Mouse (Mus musculus): ENCODE measurements around the gene Arhgap10.

The Arhgap10 gene

GRCm38 (mm10) chr8:77404017-77404416, 113.7 kb downstream of the Arhgap10 start:
- no peak for DNase-seq (ENCODE audit: low spot score)

GRCm38 (mm10) chr8:77401934-77402333, 115.8 kb downstream of the Arhgap10 start:
- no peak for DNase-seq (ENCODE audit: low spot score)

GRCm38 (mm10) chr8:77401140-77401539, 116.6 kb downstream of the Arhgap10 start:
- DNase-seq (ENCODE audit: low spot score): no peak

GRCm38 (mm10) chr8:77384080-77384479, 133.7 kb downstream of the Arhgap10 start:
- no peak for DNase-seq (ENCODE audit: low spot score)

GRCm38 (mm10) chr8:77383671-77384070, 134.1 kb downstream of the Arhgap10 start:
- no peak for DNase-seq (ENCODE audit: low spot score)

- no peak for DNase-seq (ENCODE audit: low spot score)
These were observed 136.9 kb downstream of the Arhgap10 start for GRCm38 (mm10) chr8:77380844-77381243.

- DNase-seq (ENCODE audit: low spot score): no peak
These were observed 138.5 kb downstream of the Arhgap10 start for GRCm38 (mm10) chr8:77379300-77379699.

- peak; percentile 31 for DNase-seq (ENCODE audit: low spot score)
These were observed 141.3 kb downstream of the Arhgap10 start for GRCm38 (mm10) chr8:77376451-77376853.

- DNase-seq (ENCODE audit: low spot score): no peak
These were observed 141.8 kb downstream of the Arhgap10 start for GRCm38 (mm10) chr8:77375999-77376398.

- DNase-seq (ENCODE audit: low spot score): no peak
These were observed 146.7 kb downstream of the Arhgap10 start for GRCm38 (mm10) chr8:77371006-77371405.

- DNase-seq (ENCODE audit: low spot score): no peak
These were observed 147.4 kb downstream of the Arhgap10 start for GRCm38 (mm10) chr8:77370308-77370707.

- DNase-seq (ENCODE audit: low spot score): no peak
These were observed 148.1 kb downstream of the Arhgap10 start for GRCm38 (mm10) chr8:77369671-77370070.

- peak; percentile 16 for DNase-seq (ENCODE audit: low spot score)
These were observed 150.7 kb downstream of the Arhgap10 start for GRCm38 (mm10) chr8:77367091-77367490.

GRCm38 (mm10) chr8:77366446-77366845, 151.3 kb downstream of the Arhgap10 start:
- no peak for DNase-seq (ENCODE audit: low spot score)

- DNase-seq (ENCODE audit: low spot score): no peak
These were observed 151.8 kb downstream of the Arhgap10 start for GRCm38 (mm10) chr8:77365990-77366389.

GRCm38 (mm10) chr8:77364472-77364871, 153.3 kb downstream of the Arhgap10 start:
- DNase-seq (ENCODE audit: low spot score): no peak

GRCm38 (mm10) chr8:77360853-77361252, 156.9 kb downstream of the Arhgap10 start:
- no peak for DNase-seq (ENCODE audit: low spot score)

GRCm38 (mm10) chr8:77360423-77360822, 157.3 kb downstream of the Arhgap10 start:
- DNase-seq (ENCODE audit: low spot score): no peak

GRCm38 (mm10) chr8:77357126-77357525, 160.6 kb downstream of the Arhgap10 start:
- DNase-seq (ENCODE audit: low spot score): no peak

- DNase-seq (ENCODE audit: low spot score): no peak
These were observed 162.4 kb downstream of the Arhgap10 start for GRCm38 (mm10) chr8:77355344-77355743.

GRCm38 (mm10) chr8:77354189-77354588, 163.6 kb downstream of the Arhgap10 start:
- no peak for DNase-seq (ENCODE audit: low spot score)

- DNase-seq (ENCODE audit: low spot score): no peak
These were observed 166.4 kb downstream of the Arhgap10 start for GRCm38 (mm10) chr8:77351177-77351860.

GRCm38 (mm10) chr8:77350121-77350777, 167.5 kb downstream of the Arhgap10 start:
- no peak for DNase-seq (ENCODE audit: low spot score)

- DNase-seq (ENCODE audit: low spot score): no peak
These were observed 173.8 kb downstream of the Arhgap10 start for GRCm38 (mm10) chr8:77343916-77344315.

Data from lung, postnatal 25 days (tissue).